Mouse (Mus musculus): Measurements from ENCODE around the gene Upk3b. TPM values are rescaled to one million over a fixed set of nuclear protein-coding genes. Genes with fewer than 3 reads are reported as not detected.
"Not testable (repeated sequence)": the region's sequence is repeated elsewhere in the genome, so short reads cannot be mapped to it uniquely, and the experiment has no call there.

Upk3b gene
- total RNA-seq, 2 experiments from 2014 or later = 20.0 to 28.8 TPM

- DNase-seq (ENCODE audit: low spot score); intact Hi-C loops (cut with DNase I): not testable (repeated sequence)
Observed at GRCm38 (mm10) chr5:136066404-136067148, 28.3 kb downstream of the Upk3b start.

DNA sequence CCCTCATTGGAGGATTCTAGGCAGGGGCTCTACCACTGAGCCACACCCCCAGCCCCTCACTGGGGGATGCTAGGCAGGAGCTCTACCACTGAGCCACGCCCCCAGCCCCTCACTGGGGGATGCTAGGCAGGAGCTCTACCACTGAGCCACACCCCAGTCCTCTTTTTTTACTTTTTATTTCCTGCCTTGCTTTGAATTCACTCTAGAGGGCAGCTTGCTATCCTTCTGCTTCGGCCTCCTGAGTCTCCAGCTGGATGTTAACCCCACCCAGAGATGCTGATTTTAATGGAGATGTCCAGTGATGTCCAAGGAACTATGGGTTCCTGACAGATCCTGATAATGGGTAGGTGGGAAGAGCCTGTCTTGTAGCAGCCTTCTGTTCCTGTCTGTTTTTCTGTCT is 31.1 kb downstream of the Upk3b start:
- intact Hi-C loops (cut with DNase I) = no loop called here
- DNase-seq (ENCODE audit: low spot score) = no peak

DNA sequence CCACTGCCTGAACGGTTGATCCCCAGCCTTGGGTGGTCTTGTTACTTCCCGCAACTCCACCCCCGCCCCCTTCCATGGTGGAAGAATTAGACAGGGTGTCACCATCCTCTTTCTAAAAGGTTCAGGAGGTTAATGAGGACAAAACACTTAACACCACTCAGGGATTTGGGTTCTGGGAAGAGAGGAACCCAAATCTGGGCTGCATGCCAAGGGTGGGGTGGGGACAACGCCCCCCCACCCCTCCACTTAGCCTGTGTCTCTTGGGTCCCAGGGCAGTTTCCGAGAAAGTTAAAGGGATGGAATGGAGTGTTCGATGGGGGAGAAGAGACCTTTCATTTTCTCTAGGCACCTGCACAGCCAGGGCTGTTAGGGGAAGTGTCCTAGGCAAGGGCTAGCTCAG is 34.8 kb downstream of the Upk3b start:
- DNase-seq (ENCODE audit: low spot score) = no peak
- intact Hi-C loops (cut with DNase I) = no loop called here

GRCm38 (mm10) chr5:136073526-136073925 is 35.2 kb downstream of the Upk3b start:
- no peak for DNase-seq (ENCODE audit: low spot score)
- intact Hi-C loops (cut with DNase I) = no loop called here

DNA sequence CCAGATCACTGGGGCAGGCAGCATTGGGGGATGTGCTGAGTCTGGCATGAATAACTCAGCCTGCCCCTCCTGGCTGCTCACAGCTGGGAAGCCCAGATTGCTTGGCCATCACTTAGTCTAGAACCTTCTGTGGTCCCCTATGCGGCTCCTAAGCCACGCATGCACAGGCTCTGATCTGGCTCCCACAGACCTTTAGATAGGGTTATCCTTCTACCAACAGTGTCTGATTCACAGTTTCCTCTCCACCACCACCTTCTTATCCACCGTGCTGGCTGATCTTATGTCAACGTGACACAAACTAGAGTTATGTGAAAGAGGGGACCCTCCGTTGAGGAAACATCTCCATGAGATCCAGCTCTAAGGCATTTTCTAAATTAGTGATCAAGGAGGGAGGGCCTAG is 36.8 kb downstream of the Upk3b start:
- no peak for DNase-seq (ENCODE audit: low spot score)
- intact Hi-C loops (cut with DNase I) = no loop called here

DNA sequence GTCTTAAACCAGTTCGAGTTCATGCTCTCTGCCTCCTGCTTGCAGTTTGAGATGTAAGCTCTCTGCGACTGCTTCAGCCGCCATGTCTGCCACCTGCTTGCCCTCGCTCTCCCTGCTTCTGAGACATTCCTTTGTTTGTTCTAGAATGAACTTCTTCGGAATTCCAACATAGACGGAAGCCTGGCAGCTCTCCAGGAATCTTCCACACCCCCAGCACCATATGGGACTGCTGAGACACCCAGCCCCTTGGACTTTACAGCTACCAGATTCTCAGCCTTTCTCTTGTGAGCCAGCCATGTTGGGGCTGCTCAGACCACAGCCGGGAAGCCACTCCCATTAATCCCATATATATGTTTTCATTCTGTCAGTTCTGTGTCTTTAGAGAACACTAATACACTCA is 38.0 kb downstream of the Upk3b start:
- DNase-seq (ENCODE audit: low spot score) = no peak
- intact Hi-C loops (cut with DNase I) = no loop called here

DNA sequence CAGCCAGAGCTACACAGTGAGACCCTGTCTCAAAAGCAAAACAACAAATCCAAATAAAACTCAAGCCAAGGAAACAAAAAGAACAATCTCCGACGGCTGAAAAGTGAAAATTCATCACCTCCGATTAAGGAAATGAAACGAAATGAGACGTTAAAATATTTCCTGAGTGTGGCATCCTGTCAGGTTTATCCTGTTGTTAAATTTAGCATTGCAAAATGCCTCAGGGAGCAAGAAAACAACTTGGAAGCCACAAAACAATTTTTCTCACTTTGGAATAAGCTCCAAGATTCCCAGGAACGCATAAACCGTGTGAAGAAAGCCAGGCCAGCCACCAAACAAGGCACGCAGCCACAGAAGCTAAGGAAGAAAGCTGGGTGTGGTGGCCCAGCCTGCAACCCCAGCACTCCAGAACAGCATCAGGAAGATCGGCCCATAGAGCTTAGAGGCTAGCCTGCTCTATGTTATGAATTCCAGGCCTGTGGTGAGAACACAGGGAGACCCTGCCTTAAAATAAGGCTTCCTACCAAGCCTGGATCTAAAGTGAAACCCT is 38.8 kb downstream of the Upk3b start:
- intact Hi-C loops (cut with DNase I) = no loop called here
- no peak for DNase-seq (ENCODE audit: low spot score)

GRCm38 (mm10) chr5:136078136-136078535 is 39.8 kb downstream of the Upk3b start:
- DNase-seq (ENCODE audit: low spot score) = no peak
- intact Hi-C loops (cut with DNase I) = no loop called here

DNA sequence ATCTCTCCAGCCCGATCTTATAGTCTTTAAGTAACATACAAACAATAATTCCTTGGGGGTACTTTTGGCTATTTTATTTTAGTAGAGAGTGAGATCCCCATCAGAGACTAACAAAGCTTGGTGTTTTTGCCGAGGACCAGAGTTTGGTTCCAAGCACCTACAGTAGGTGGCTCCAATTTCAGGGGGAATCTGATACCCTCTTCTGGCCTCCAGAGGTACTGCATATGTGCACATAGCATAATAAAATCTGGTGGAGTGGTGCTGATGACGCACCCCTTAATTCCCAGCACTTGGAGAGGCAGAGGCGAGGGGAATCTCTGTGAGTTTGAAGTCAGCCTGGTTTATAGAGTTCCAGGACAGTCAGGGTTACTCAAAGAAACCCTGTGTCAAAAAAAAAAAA is 44.0 kb downstream of the Upk3b start:
- DNase-seq (ENCODE audit: low spot score) = no peak
- intact Hi-C loops (cut with DNase I) = no loop called here

GRCm38 (mm10) chr5:136083669-136084107 is 45.4 kb downstream of the Upk3b start, which contains the start of gene Rasa4:
TSS of gene Rasa4 (plus strand) at chr5:136083916.
- DNase-seq (ENCODE audit: low spot score) = peak; percentile 90
- intact Hi-C loops (cut with DNase I) = no loop called here

- intact Hi-C loops (cut with DNase I) = no loop called here
- DNase-seq (ENCODE audit: low spot score) = no peak
Observed at GRCm38 (mm10) chr5:136084144-136084881, 46.0 kb downstream of the Upk3b start.

DNA sequence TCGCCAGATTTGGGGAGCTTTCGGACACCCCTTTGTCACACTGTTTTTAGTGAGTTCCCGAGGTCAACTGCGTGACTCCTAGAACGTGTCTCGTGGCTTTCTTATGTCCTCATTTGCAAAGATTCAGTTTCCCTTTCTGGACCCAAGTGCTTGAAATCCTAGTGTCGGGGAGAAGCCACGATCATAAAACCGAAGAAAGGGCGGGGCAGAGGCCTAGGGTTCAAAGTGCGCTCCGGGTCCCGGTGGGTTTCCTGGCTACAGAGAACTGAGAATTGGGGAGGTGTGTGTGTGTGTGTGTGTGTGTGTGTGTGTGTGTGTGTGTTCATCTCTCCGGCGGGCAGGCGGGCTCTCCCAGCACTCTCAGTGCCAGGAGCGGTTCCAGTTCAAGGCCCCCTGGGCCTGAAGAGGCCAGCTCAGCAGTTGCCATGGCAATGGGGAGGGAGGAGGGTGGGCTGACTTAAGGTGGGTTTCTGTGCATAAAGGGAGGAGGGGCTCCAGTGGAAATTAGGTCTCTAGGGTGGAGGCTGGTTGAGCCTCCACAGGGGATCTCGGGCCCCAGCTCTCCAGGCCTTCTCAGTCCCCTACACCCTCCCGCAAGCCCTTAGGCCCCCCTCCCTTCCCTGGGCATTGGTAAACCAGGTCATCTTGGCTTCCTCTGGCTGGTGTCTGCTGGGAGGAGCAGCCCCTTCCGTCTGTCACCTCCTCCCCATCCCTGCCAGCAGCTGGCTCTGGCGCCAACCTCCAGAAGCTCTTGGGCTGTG is 46.8 kb downstream of the Upk3b start:
- no peak for DNase-seq (ENCODE audit: low spot score)
- intact Hi-C loops (cut with DNase I) = loop anchor here (5.0 kb wide), 1 partner anchor 38 kb away; no protein-coding TSS in a partner anchor

GRCm38 (mm10) chr5:136086290-136086689 is 48.0 kb downstream of the Upk3b start:
- intact Hi-C loops (cut with DNase I) = loop anchor here (5.0 kb wide), 1 partner anchor 39 kb away; no protein-coding TSS in a partner anchor
- DNase-seq (ENCODE audit: low spot score) = no peak

GRCm38 (mm10) chr5:136088821-136089575 is 50.7 kb downstream of the Upk3b start:
- no peak for DNase-seq (ENCODE audit: low spot score)
- intact Hi-C loops (cut with DNase I) = loop anchor here (5.0 kb wide), 1 partner anchor 42 kb away; no protein-coding TSS in a partner anchor

- DNase-seq (ENCODE audit: low spot score) = no peak
- intact Hi-C loops (cut with DNase I) = no loop called here
Observed at GRCm38 (mm10) chr5:136091927-136092326, 53.6 kb downstream of the Upk3b start.

DNA sequence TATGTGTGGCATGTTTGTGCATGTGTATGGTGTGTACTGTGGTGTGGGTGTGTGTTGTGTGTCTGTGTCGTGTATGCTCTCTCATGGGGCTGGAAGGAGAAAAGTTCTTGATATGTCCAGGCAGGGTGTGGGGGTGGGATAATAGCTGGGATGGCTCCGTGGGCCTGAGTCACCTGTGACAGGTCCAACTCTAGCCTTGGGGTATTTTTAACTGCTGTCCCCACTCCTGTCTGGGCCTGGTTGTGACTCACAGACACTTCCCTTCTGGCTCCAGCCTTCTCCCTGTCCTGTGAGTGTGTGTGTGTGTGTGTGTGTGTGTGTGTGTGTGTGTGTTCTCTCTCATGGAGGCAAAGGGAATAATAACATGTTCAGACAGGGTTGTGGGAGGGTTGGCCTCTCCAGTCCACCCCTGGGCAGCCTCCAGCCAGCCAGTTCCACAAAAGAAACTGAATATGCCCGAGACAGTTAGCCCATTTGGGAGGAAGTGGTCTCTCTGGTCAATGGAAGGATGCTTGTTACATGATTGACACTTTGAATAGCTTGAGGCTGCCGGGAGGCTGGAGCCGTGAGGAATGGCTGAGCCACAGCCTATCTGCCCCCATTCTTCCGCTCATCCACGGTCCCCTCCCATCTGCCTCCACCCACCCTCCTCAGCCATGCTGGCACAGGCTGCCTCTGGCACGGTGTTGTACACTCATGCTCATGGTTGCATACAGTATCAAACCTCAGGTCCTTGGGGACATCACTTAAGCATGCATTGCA is 56.1 kb downstream of the Upk3b start:
- no peak for DNase-seq (ENCODE audit: low spot score)
- intact Hi-C loops (cut with DNase I) = no loop called here

DNA sequence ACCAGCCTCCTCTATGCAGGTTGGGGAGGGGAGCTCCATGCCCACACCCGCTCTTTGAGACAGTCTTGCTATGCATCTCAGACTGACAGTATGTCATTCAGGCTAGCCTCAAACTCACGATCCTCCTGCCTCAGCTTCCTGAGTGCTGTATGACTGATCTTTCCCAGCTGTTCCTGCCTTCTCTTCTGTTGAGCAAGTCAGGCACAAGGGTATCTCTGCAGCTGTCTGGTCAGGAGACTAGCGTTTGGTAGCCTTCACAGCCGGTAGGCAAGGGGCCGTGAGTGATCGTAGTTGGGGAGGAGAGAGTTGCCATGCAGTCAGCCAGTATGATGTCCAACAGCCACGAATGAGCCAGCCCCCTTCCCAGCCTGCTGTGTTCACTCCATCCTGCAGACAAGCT is 56.8 kb downstream of the Upk3b start:
- intact Hi-C loops (cut with DNase I) = no loop called here
- DNase-seq (ENCODE audit: low spot score) = no peak

Data from heart, postnatal 25 days (tissue).